Mouse (Mus musculus): Measurements from ENCODE around the gene Dennd1c.
"Not testable (repeated sequence)": the region's sequence is repeated elsewhere in the genome, so short reads cannot be mapped to it uniquely, and the experiment has no call there.

Gene Dennd1c

DNA sequence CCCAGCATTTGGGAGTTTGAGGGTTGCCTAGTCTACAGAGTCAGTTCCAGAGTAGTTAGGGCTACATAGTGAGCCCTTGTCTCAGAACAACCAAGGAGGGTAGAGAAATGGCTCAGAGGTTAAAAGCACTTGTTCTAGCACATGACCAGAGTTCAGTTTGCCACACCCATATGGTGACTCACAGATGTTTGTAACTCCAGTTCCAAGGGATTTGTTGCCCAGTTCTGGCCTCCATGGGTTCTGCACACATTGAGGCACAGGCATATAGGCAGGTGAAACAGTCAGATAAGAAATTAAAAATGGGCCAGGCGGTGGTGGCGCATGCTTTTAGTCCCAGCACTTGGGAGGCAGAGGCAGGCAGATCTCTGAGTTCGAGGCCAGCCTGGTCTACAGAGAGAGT, 15.9 kb upstream of the Dennd1c start:
- no peak for DNase-seq

DNA sequence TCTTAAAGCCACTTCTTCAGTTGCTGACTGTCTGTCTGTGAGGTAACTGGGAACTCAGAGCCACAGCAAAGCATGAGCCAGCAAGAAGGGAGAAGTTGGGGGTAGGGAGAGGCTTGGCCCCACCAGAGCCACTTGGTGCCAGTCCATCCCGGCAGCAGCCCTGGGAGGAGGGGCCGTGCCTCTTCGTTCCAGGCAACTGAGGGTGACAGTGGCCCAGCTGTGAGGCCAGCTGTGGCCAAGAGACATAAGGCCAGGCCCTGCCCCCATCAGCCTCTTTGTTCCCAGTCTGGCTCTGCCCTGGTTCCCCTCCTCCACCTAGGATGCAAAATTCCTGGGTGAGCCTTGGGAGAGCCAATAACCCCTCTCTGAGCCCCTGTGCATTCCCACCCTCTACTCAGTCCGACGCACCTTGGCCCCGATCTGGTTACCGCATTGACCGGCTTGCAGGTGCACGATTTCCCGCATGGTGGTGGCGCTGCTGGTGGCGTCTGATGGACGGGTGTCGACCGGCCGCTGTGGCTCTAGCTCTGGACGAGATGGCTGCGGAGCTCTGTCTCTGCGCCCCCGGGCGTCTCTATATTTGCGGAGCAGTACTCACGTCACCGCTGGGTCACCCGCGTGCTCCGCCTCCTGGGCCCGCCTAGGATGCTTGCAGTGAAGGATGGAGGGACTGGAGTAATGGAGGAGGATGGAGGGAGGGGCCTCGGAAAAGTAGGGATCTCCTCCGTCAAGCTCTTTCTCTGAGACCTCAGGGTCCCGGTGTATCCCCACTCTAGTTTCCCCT, 8.9 kb upstream of the Dennd1c start, which contains the start of gene Tubb4a:
Gene Tubb4a, minus strand, starts transcription at position 734 of the 784 bp plus-strand sequence.
- no peak for DNase-seq

DNA sequence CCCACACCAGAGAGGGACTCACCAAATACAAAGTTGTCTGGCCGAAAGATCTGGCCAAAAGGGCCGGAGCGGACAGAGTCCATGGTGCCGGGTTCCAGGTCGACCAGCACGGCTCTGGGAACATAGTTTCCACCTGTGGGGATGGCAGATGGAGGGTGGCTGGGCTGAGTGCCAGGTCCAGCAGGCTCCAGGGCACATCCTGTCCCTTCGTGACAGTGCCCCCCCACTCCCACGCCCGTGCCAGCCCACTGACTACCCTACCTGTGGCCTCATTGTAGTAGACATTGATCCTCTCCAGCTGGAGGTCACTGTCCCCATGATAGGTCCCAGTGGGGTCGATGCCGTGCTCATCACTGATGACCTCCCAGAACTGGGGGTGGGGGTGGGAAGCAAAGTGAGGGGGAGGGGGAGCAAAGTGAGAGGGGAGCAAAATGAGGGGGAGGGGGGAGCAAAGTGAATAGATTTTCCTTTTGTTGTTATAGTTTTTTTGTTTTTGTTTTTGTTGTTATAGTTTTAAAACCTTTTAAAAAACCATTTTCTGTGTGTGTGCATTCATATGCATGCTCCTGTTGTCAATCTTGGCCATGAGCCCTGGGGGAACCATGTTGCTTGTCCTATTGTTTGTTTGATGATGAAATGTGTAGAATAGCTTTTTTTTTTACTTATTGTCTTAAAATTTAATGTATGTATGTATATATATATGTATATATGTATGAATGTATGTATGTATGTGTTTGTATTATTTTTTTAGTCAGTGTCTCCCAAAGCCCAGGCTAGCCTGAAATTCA, 7.8 kb upstream of the Dennd1c start:
- no peak for DNase-seq

DNA sequence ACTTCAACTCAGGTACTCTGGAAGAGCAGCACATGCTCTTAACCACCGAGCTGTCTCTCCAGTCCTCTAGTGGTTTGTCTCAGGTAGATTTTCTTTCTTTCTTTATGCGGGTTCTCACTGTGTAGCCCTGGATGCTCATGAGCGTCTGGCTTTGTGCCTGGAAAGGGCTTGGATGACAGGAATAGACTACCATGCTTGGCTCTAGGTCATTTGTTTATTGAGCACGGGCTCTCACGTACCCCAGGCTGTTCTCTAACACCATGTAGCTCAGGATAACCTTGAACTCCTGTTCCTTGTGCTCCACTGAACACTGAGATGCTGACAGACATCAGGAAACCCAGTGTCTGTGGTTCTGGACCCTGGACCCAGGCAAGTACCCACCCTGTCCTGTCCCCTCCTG, 4.2 kb upstream of the Dennd1c start:
- DNase-seq: no peak

DNA sequence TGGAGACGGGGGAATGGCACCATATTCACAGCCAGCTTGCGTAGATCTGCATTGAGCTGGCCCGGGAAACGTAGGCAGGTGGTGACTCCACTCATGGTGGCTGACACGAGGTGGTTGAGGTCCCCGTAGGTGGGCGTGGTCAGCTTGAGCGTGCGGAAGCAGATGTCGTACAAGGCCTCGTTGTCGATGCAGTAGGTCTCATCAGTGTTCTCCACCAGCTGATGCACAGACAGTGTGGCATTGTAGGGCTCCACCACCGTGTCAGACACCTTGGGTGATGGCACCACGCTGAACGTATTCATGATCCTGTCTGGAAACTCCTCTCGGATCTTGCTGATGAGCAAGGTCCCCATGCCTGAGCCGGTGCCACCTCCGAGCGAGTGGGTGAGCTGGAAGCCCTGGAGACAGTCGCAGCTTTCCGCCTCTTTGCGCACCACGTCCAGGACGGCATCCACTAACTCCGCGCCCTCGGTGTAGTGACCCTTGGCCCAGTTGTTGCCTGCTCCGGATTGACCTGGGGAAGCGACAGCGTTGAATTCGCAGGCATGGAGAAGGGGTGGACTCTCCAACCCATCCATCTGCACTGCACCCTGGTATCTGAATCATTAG, 3.0 kb upstream of the Dennd1c start:
- DNase-seq: no peak

DNA sequence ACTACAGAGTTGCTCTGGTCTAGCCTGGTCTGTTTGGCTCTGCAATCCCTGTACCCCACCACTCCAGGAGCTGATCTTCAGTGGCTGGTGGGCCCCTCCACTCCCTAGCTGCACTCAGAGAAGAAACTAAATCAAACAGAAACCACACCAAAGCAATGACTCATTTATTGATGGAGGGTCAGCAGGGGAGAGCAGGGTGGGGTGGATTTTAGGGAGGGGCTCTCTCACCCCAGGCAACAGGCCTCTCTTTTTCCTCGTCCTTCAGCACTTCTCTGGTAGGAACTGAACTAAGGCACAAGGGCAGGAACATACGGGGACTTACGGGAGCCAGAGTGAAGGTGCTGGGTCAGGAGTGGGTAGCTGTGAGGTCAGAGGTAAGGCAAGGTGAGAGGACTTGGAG, 1.6 kb upstream of the Dennd1c start:
- DNase-seq: no peak

DNA sequence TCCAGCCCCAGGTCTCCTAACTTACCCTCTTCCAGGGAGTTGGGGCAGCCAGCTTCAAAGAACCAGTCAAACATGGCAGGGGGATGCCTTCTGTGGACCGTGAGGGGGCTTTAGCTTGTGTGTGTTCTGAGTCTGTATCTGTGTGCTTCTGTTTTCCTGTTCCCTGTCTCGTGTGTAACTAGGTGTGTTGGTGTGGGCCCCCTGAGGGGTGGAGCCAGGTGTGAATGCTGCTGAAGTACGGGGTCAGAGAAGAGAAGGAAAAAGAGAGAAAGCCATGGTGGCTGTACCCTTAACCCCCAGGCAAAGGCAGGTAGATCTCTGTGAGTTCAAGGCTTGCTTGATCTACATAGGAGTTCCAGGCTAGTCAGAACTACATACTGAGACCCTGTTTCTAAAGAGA, 1.4 kb downstream of the Dennd1c start:
- DNase-seq: no peak

DNA sequence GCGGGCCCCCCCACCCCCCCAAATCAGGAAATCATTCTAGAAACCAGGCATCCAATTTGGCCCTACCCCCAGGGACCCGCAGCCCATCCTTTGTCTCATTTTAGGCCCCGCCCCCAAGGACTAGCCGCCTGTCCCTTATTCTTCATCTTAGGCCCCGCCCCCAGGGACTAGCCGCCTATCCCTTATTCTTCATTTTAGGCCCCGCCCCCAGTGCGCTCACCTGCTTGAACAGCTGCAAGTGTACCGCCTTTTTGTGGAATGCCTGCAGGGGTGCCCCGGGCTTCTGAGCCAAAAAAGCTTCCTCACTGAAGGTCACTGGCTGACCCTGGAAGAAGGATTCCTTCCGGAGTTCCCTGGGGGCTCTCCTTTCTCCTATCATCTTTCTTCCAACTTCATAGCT, 7.6 kb downstream of the Dennd1c start:
- DNase-seq: peak; percentile 44

DNA sequence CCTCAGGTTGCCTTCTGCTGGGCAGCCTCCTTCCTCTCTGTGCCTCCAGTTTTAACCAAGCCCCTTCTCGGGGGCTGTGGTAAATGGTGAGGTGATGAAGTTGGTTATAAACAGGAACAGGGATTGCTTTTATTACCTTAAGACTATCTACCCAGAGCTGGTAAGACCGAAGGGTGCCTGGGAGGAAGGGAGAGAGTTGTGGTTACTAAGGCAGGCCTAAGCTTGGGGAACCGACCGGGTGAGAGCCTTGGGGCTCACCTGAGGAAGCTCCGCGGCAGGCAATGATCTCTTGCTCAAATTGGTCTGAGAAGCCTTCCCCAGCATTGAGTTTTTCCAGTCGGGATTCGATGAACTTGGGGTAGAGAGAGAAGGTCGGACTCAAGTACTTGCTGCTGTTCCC, 8.0 kb downstream of the Dennd1c start:
- DNase-seq: no peak

DNA sequence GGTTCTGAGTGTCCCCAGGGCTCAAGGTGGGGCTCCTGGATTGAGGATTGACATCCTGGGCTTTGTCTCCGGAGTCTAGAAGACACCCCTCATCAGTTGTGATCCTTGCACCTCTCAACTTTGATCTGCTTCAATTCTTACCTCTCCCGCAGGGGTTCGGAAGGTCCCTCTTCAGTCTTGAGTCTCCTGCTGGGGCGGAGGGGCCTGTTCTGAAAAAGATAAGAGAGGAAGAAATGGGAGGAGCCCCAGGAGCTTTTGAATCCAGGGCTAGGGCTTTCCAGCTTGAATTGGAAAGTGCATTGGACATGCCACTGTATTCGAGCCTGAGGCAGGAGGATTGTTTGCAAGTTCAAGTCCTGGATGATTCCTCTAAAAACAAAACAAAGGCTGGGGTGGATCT, 11.4 kb downstream of the Dennd1c start:
- no peak for DNase-seq

DNA sequence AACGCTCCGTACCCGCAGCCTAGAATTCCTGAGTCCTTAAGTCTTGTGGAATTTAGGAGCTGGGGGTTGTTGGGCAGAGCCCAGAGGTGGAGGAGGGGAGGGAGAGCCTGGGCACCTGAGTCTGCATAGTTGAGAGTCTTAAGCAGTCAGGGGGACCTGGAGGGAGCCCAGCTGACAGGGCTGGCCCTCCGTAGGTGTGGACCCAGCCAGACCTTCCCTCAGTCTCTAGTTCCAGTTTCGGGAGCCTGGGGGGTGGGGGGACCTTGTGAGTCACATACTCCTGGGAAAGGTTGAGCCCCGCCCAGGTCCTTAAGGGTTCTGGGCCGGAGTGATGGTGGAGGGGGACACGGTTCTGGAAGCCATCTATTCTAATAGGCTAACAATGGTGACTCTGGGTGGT, 15.3 kb downstream of the Dennd1c start:
- peak; percentile 47 for DNase-seq

DNA sequence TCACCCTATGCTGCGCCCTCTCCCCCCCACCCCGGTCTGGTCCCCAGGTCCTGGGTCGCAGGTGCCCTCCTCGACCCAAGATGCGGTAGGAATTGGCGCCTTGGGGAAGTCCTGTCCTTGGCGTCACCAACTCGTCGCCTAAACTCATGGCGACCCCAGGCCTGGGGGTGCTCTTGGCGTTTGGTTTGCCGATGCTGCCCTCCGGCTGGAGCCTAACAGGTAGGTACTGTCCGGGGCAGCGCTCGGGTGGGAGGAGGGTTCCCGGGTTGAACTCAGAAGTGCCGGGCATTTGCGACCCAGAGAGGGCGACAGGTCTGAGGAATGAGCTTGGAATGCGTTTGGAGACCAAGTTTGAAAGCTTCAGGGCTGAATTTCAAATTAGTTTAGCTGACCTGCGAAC, 15.8 kb downstream of the Dennd1c start:
- no peak for DNase-seq

DNA sequence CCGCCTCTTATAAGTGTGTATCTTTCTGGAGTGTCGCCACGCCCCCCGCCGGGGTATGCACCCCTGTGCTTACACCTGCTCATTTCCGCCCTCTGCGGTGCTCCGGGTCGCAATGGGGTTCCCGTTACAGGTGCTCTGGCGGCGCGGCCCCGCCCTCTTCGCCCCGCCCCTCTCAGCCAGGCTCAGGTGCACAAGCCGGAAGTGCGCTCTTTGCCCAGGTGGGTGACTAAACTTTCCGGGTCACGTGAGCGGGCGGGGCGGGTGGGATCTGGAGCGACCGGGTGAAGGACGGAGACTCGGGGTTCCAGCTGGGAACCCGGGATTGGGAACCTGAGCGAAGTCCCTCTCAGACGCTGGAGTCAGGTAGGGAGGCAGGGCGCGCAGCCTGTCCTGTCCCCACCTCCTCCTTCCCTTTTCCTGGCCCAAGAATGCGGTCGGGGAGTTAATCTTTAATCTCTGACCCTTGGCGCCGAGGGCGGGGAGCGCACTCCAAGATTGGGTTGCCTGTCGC, 16.2 kb downstream of the Dennd1c start:
- peak; percentile 92 for DNase-seq

DNA sequence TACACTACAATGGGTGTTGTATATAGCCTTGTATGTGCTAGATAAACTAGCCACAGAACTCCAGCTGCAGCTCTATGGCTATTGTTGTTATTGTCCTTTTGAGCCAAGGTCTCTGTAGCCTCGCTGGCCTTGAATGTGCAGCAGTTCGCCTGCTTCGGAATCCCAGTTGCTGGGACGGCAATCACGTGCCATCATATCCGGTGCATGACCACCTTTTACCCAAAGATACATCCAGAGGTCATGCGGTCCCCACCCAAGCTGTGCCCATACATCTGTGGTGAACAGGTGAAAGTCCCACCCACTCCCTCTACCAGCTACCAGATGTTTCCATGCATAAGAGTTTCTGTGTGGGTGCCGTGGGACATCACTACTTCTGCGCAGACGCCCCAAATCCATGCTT, 17.2 kb downstream of the Dennd1c start:
- DNase-seq: peak; percentile 51

DNA sequence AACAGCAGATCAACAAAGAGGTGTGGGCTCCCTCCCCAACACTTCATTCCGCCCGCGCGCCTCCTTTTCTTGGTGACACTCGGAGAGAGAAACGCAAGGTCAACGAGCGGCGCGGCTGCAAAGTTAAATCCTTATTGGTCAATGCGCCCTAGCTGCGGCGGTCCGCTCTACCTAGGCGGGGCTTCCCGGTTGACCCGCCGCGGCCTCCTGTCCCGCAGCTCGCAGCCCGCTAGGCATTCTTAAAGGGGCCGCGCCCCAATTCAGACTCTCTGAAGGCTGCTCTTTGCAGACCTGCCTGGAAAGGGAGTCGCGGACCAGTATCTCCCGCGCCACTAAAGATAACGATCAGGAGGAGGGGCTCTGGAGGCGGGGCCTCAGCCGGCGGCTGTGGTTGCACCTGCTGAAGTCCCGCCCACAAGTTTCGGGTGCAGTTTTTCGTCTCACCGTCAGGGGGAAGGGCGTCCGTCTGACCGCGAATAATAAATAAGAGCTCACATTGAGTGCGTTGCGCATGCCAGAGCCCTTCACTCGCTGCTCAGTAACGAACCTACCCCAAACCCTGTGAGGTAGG, 18.0 kb downstream of the Dennd1c start:
- peak; percentile 98 for DNase-seq

DNA sequence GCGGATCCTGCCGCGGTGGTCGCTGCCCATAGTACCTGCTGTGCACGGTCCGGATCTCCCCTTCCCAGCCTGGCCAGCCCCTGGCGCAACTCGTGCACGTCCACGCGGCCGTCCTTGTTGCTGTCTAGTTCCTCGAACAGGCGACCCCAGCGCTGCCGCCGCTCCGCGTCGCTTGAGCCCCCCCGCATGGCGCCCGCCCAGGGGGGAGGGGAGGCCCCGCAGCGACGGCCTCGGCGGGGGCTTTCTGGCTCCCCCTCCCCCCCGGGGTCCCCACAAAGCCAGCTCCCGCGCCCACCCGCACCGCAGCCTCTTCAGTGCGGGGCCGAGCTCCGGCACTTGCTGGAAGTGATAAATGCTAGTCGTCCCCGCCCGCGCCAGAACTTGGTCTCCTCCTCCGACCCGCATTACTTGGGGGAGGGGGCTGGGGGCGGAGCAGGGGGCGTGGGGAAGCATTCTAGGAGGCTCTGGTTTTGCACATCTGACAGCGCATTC, 18.8 kb downstream of the Dennd1c start, which contains the start of gene Slc25a23:
Gene Slc25a23, minus strand, starts transcription at position 378 of the 492 bp plus-strand sequence.
- DNase-seq: peak; percentile 67

DNA sequence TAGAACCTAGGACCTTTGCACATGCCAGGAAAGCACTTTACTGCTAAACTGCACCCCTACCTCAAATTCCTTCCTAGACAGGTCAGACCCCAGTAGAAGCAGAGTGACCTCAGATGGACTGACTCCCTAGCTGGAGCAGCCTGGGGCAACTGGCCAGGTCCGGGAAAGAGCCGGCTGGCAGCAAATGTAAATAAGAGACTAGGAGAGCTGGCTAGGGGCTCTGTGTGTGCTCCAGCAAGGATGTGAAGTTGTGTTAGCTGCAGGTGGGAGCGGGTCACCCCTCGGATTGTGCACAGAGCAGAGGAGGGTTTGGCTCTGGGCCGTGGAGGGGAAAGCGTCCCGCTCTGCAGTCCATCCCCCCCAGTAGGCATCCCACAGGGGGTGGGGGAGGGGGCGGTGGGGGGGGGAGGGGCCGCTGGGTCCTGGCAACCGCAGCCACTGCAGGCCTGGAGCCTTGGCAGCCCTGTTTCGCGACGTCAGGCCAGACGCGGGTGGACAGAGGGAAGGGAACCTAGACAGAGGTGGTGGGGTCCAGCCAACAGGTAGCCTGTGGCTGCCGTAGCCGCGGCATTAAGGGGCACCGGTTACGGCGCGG, 19.3 kb downstream of the Dennd1c start, which contains the start of gene Crb3:
Gene Crb3, plus strand, starts transcription at position 215 of the 595 bp plus-strand sequence.
- DNase-seq: peak; percentile 51

DNA sequence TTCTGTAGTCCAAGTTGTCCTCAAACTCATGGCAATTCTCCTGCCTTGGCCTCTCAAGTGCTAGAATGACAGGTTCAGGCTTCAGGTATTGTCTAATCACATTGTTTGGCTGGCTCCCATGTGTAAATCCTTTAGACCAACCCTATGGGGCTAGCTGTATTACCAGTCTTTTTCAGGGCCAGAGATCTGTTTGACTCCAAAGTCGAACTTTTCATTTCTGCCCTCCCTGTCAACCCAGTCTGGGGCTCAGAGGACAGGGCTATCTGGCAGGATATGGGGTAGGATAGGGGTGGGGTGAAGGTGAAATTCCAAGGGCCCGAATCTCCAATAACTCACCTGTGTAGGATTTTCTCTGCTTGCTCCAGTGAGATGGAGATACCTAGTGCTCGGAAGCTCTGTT, 22.1 kb downstream of the Dennd1c start:
- DNase-seq: no peak

DNA sequence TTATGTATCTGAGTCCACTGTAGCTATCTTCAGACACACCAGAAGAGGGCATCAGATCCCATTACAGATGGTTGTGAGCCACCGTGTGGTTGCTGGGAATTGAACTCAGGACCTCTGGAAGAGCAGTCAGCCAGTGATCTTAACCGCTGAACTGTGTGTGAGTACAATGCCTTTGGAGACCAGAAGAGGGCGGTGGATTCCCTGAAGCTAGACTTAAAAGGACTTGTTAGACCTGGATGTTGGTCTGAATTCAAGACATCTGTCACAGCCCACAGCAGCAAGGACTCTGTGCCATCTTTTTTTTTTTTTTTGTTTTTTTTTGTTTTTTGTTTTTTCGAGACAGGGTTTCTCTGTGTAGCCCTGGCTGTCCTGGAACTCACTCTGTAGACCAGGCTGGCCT, 26.6 kb downstream of the Dennd1c start:
- not testable (repeated sequence) for DNase-seq

DNA sequence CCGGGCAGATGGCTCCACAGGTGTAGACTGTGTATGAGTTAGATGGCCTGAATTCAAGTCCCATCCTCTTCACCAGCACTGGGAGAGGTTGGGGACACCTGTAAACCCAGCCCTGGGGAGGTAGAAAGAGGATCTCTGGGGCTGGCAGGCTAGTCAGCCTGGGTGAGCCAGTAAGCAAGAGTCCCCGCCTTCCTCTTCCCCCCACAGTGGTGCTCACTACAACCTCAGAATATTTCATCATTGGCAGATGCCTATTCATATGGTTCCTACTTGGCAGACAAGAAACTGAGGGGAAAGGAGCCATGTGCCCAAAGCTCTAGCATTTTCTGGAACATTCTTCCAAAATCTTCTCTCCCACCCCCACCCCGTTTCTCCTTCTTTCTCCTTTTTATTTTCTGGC, 29.5 kb downstream of the Dennd1c start:
- DNase-seq: no peak

DNA sequence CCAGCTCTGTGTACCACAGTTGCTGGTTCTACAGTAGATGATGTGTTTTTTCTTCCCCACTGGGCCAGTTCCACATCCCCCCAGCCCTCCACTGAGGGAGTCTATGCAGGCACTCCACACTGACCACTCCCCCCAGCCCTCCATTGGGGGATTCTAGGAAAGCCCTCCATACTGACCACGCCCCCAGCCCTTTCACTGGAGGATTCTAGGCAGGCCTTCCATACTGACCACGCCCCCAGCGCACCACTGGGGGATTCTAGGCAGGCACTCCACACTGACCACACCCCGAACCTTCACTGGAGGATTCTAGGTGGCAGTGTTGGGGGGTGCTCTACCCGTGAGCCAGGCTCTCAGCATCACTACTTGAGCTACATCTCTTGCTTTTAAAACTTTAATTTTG, 30.9 kb downstream of the Dennd1c start:
- no peak for DNase-seq

DNA sequence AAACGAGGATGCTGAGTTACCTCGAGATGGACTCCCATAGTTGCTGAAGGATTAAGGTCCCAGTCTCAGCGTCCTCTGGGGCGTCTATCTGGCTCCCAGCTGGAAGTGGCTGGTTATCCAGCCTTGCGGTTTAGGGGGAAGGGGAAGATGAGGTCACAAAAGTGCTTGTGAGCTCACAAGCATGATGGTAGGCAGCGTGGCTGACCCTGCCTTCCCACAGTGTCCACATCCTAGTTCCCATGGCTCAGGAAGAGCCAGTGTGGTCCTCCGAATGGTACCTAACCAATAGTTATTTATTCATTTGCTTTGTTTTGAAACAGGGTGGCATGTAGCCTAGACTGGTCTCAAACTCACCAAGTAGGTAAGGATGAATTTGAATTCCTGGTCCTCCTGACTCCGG, 36.8 kb downstream of the Dennd1c start, which contains the start of gene Slc25a41:
Gene Slc25a41, minus strand, starts transcription at position 101 of the 400 bp plus-strand sequence.
- DNase-seq: no peak

Data from kidney, adult 11 months (tissue).